Mouse (Mus musculus): Measurements from ENCODE around the gene Hsd17b11. TPM values are rescaled to one million over a fixed set of nuclear protein-coding genes. Genes with fewer than 3 reads are reported as not detected.
"Not testable (repeated sequence)": the region's sequence is repeated elsewhere in the genome, so short reads cannot be mapped to it uniquely, and the experiment has no call there.

Hsd17b11 gene
- total and polyA plus RNA-seq, 2 experiments from 2014 or later: 4.4 to 6.2 TPM

GRCm38 (mm10) chr5:104032434-104033097, 10.8 kb upstream of the Hsd17b11 start:
- H3K4me1 ChIP-seq (ENCODE audit: control insufficient read depth, insufficient read depth): 0 out of 2 replicates have a peak, but pooled peaks cover 9% of the 10 kb centered on the region
- DNase-seq (ENCODE audit: low spot score) (no peak), ATAC-seq (ENCODE audit: insufficient read depth, low read depth) (no peak)
- no peak overlapping the region for H3K4me2 ChIP-seq (ENCODE audit: low read depth, low read length)
- H3K36me3 ChIP-seq (replicated peaks; ENCODE audit: control insufficient read depth, insufficient read depth, low read length): no peaks in the 10 kb centered on the region
- TF ChIP-seq CTCF (IDR thresholded peaks at IDR 0.05; ENCODE audit: low read depth) (no peak), EP300 (IDR thresholded peaks at IDR 0.05; ENCODE audit: low read depth) (no peak)
- H3K9me3 ChIP-seq (replicated peaks; ENCODE audit: control insufficient read depth, low read length): no peaks in the 10 kb centered on the region
- no peaks in the 10 kb centered on the region for H3K27me3 ChIP-seq (ENCODE audit: control insufficient read depth, insufficient read depth, low read length)
- no peak overlapping the region for H3K9ac ChIP-seq (replicated peaks; ENCODE audit: low read depth, low read length)
- no peak overlapping the region for H3K27ac ChIP-seq (ENCODE audit: low read depth)
- no peak overlapping the region for H3K4me3 ChIP-seq (ENCODE audit: low read depth, low read length)
- WGBS: 53% methylated on average over 2 of the region's 2 CpGs

GRCm38 (mm10) chr5:104025245-104025854, 3.6 kb upstream of the Hsd17b11 start:
- Histone ChIP-seq H3K9me3 (replicated peaks; ENCODE audit: control insufficient read depth, low read length) (no peaks in the 10 kb centered on the region), H3K27me3 (ENCODE audit: control insufficient read depth, insufficient read depth, low read length) (no peaks in the 10 kb centered on the region), H3K4me1 (ENCODE audit: control insufficient read depth, insufficient read depth) (peaks cover 23% of the 10 kb centered on the region), H3K27ac (ENCODE audit: low read depth) (no peak overlapping the region; the same call in 1 of the 2 replicates), H3K4me3 (ENCODE audit: low read depth, low read length) (no peak overlapping the region), H3K9ac (replicated peaks; ENCODE audit: low read depth, low read length) (no peak overlapping the region; the same call in 1 of the 2 replicates), H3K4me2 (ENCODE audit: low read depth, low read length) (peak overlapping the region; percentile 38), H3K36me3 (replicated peaks; ENCODE audit: control insufficient read depth, insufficient read depth, low read length) (no peaks in the 10 kb centered on the region)
- ATAC-seq (ENCODE audit: insufficient read depth, low read depth): no peak
- TF ChIP-seq EP300 (IDR thresholded peaks at IDR 0.05; ENCODE audit: low read depth) (no peak), CTCF (IDR thresholded peaks at IDR 0.05; ENCODE audit: low read depth) (no peak)
- no peak for DNase-seq (ENCODE audit: low spot score)
- WGBS: 36% methylated on average over 17 of the region's 17 CpGs

- Histone ChIP-seq H3K27me3 (ENCODE audit: control insufficient read depth, insufficient read depth, low read length) (no peaks in the 10 kb centered on the region), H3K36me3 (replicated peaks; ENCODE audit: control insufficient read depth, insufficient read depth, low read length) (no peaks in the 10 kb centered on the region), H3K4me3 (ENCODE audit: low read depth, low read length) (no peak overlapping the region), H3K9ac (replicated peaks; ENCODE audit: low read depth, low read length) (no peak overlapping the region; the same call in 1 of the 2 replicates), H3K4me1 (ENCODE audit: control insufficient read depth, insufficient read depth) (peaks cover 29% of the 10 kb centered on the region), H3K27ac (ENCODE audit: low read depth) (no peak overlapping the region; the same call in 1 of the 2 replicates), H3K9me3 (replicated peaks; ENCODE audit: control insufficient read depth, low read length) (no peaks in the 10 kb centered on the region), H3K4me2 (ENCODE audit: low read depth, low read length) (0 out of 2 replicates have a peak overlapping the region, but pooled peaks have one; percentile 38)
- 56% methylated on average over 11 of the region's 11 CpGs for WGBS
- no peak for TF ChIP-seq EP300 (IDR thresholded peaks at IDR 0.05; ENCODE audit: low read depth)
- TF ChIP-seq CTCF (IDR thresholded peaks at IDR 0.05; ENCODE audit: low read depth): no peak
- ATAC-seq (ENCODE audit: insufficient read depth, low read depth) (no peak), DNase-seq (ENCODE audit: low spot score) (no peak)
Observed at GRCm38 (mm10) chr5:104024762-104025161, 3.0 kb upstream of the Hsd17b11 start.

- not testable (repeated sequence) for ATAC-seq (ENCODE audit: insufficient read depth, low read depth); H3K4me3 ChIP-seq (ENCODE audit: low read depth, low read length); DNase-seq (ENCODE audit: low spot score); H3K9me3 ChIP-seq (replicated peaks; ENCODE audit: control insufficient read depth, low read length); H3K27ac ChIP-seq (ENCODE audit: low read depth); H3K9ac ChIP-seq (replicated peaks; ENCODE audit: low read depth, low read length); H3K27me3 ChIP-seq (ENCODE audit: control insufficient read depth, insufficient read depth, low read length); H3K4me2 ChIP-seq (ENCODE audit: low read depth, low read length); H3K36me3 ChIP-seq (replicated peaks; ENCODE audit: control insufficient read depth, insufficient read depth, low read length)
- peaks cover 34% of the 10 kb centered on the region for H3K4me1 ChIP-seq (ENCODE audit: control insufficient read depth, insufficient read depth)
- 84% methylated on average over 5 of the region's 5 CpGs for WGBS
Observed at GRCm38 (mm10) chr5:104024193-104024592, 2.5 kb upstream of the Hsd17b11 start.

GRCm38 (mm10) chr5:104023289-104024020, 1.7 kb upstream of the Hsd17b11 start:
- Histone ChIP-seq H3K36me3 (replicated peaks; ENCODE audit: control insufficient read depth, insufficient read depth, low read length) (no peaks in the 10 kb centered on the region), H3K9ac (replicated peaks; ENCODE audit: low read depth, low read length) (no peak overlapping the region), H3K4me3 (ENCODE audit: low read depth, low read length) (no peak overlapping the region), H3K4me1 (ENCODE audit: control insufficient read depth, insufficient read depth) (peaks cover 36% of the 10 kb centered on the region), H3K27ac (ENCODE audit: low read depth) (no peak overlapping the region), H3K9me3 (replicated peaks; ENCODE audit: control insufficient read depth, low read length) (no peaks in the 10 kb centered on the region), H3K4me2 (ENCODE audit: low read depth, low read length) (no peak overlapping the region), H3K27me3 (ENCODE audit: control insufficient read depth, insufficient read depth, low read length) (no peaks in the 10 kb centered on the region)
- ATAC-seq (ENCODE audit: insufficient read depth, low read depth) (no peak), DNase-seq (ENCODE audit: low spot score) (no peak)
- TF ChIP-seq EP300 (IDR thresholded peaks at IDR 0.05; ENCODE audit: low read depth) (no peak), CTCF (IDR thresholded peaks at IDR 0.05; ENCODE audit: low read depth) (no peak)
- 79% methylated on average over 8 of the region's 8 CpGs for WGBS

Data from heart, postnatal 0 days (tissue).